Comparison of ENCODE assay signal across 26 mouse cellular contexts in genomic region chr1:70264815-70265214, GRCm38 (mm10).
A peak's percentile ranks its signal among the peaks of the same experiment; 100 is the strongest.
DNase-seq lines count a peak whose midpoint lies in the region; ATAC-seq lines count a peak whose summit lies in the region.
"Had no signal": no experiment of that assay in that cellular context is flagged by ENCODE, and none has a peak within 500 bp of the region (broad histone marks: within the 10 kb centered on the region; RNA-seq: fewer than 3 reads in every experiment).

No protein-coding gene starts in this region.

- intact Hi-C loops in left cerebral cortex, postnatal 36 days (cut with DNase I): no loop called here

- WGBS in hindbrain, embryonic 11.5 days: 51% methylated on average over 9 of the region's 9 CpGs
- WGBS in hindbrain, embryonic 10.5 days: 63% methylated on average over 9 of the region's 9 CpGs
- 55% methylated on average over 9 of the region's 9 CpGs for WGBS in midbrain, embryonic 14.5 days
- 52% methylated on average over 9 of the region's 9 CpGs for WGBS in midbrain, embryonic 15.5 days

- no peaks in the 10 kb centered on the region for H3K4me1 ChIP-seq in hindbrain, embryonic 11.5 days (replicated peaks; ENCODE audit: control insufficient read depth, insufficient read depth, low read length)
- H3K4me1 ChIP-seq in hindbrain, embryonic 10.5 days (replicated peaks): peaks cover 4% of the 10 kb centered on the region; the same call in 1 of the 2 replicates
- 0 out of 2 replicates have a peak, but pooled peaks cover 2% of the 10 kb centered on the region for H3K4me1 ChIP-seq in midbrain, embryonic 14.5 days (ENCODE audit: control insufficient read depth, insufficient read depth, low read length)
- peaks cover 5% of the 10 kb centered on the region; the same call in 1 of the 2 replicates for H3K4me1 ChIP-seq in midbrain, embryonic 15.5 days
- H3K4me1 ChIP-seq: embryonic facial prominence, embryonic 10.5 days; embryonic facial prominence, embryonic 15.5 days; heart, embryonic 10.5 days; heart, embryonic 15.5 days; limb, embryonic 12.5 days; liver, embryonic 15.5 days had no signal

- ATAC-seq in hindbrain, embryonic 11.5 days (ENCODE audit: low FRiP score): 0 out of 2 replicates have a peak, but pooled peaks have one; percentile 13
- ATAC-seq in midbrain, embryonic 14.5 days (ENCODE audit: low FRiP score, low TSS enrichment): no peak
- ATAC-seq in midbrain, embryonic 15.5 days (replicated peaks): no peak
- ATAC-seq: intestine, postnatal 0 days had no signal

- peak; percentile 5 for DNase-seq in hindbrain, embryonic 11.5 days (ENCODE audit: low spot score)
- no peak for DNase-seq in hindbrain, embryonic 10.5 days (ENCODE audit: low spot score)
- DNase-seq in midbrain, embryonic 14.5 days: peak; percentile 12
- DNase-seq in mesoderm, embryonic 11.5 days (ENCODE audit: low read depth, low spot score): peak; percentile 13
- no peak for DNase-seq in left cerebral cortex, postnatal 36 days (ENCODE audit: low spot score in 2 of 2)
- DNase-seq: adrenal gland, postnatal 25 days; B cell, adult 2 months; cerebellum, adult 18-20 months; cerebellum, postnatal 10 days; gastrocnemius, postnatal 14 days; heart, adult 11 months; kidney, adult 9 months; kidney, postnatal 10 days; lung, embryonic 14.5 days; lung, postnatal 14 days; thymus, postnatal 4 days had no signal

- H3K9me3 ChIP-seq in hindbrain, embryonic 11.5 days (ENCODE audit: control insufficient read depth, low read length): no peaks in the 10 kb centered on the region
- no peaks in the 10 kb centered on the region for H3K9me3 ChIP-seq in hindbrain, embryonic 10.5 days
- H3K9me3 ChIP-seq in midbrain, embryonic 14.5 days (ENCODE audit: control insufficient read depth, low read length): no peaks in the 10 kb centered on the region
- H3K9me3 ChIP-seq in midbrain, embryonic 15.5 days: no peaks in the 10 kb centered on the region
- H3K9me3 ChIP-seq: embryonic facial prominence, embryonic 10.5 days; embryonic facial prominence, embryonic 15.5 days; heart, embryonic 10.5 days; heart, embryonic 15.5 days; limb, embryonic 12.5 days; liver, embryonic 15.5 days; midbrain, embryonic 10.5 days; neural tube, embryonic 12.5 days had no signal

- H3K4me3 ChIP-seq in hindbrain, embryonic 11.5 days (ENCODE audit: low read depth, low read length): no peak overlapping the region
- no peak overlapping the region for H3K4me3 ChIP-seq in hindbrain, embryonic 10.5 days
- no peak overlapping the region for H3K4me3 ChIP-seq in midbrain, embryonic 14.5 days (replicated peaks; ENCODE audit: low read depth, low read length)
- no peak overlapping the region for H3K4me3 ChIP-seq in midbrain, embryonic 15.5 days
- H3K4me3 ChIP-seq: embryonic facial prominence, embryonic 10.5 days; embryonic facial prominence, embryonic 15.5 days; heart, embryonic 10.5 days; heart, embryonic 15.5 days; limb, embryonic 12.5 days; liver, embryonic 15.5 days; midbrain, embryonic 10.5 days; neural tube, embryonic 12.5 days had no signal

- H3K4me2 ChIP-seq in hindbrain, embryonic 11.5 days (replicated peaks; ENCODE audit: low read depth, low read length): no peak overlapping the region
- no peak overlapping the region for H3K4me2 ChIP-seq in midbrain, embryonic 14.5 days (ENCODE audit: low read length)
- H3K4me2 ChIP-seq in midbrain, embryonic 15.5 days: no peak overlapping the region
- H3K4me2 ChIP-seq: embryonic facial prominence, embryonic 15.5 days; heart, embryonic 15.5 days; limb, embryonic 12.5 days; liver, embryonic 15.5 days; lung, embryonic 14.5 days; neural tube, embryonic 12.5 days had no signal

- no peaks in the 10 kb centered on the region for H3K36me3 ChIP-seq in hindbrain, embryonic 11.5 days (ENCODE audit: control insufficient read depth, insufficient read depth, low read length)
- no peaks in the 10 kb centered on the region for H3K36me3 ChIP-seq in hindbrain, embryonic 10.5 days
- no peaks in the 10 kb centered on the region for H3K36me3 ChIP-seq in midbrain, embryonic 14.5 days (ENCODE audit: control insufficient read depth, insufficient read depth, low read length)
- H3K36me3 ChIP-seq in midbrain, embryonic 15.5 days (replicated peaks): no peaks in the 10 kb centered on the region
- H3K36me3 ChIP-seq: embryonic facial prominence, embryonic 10.5 days; embryonic facial prominence, embryonic 15.5 days; heart, embryonic 10.5 days; heart, embryonic 15.5 days; limb, embryonic 12.5 days; liver, embryonic 15.5 days; midbrain, embryonic 10.5 days; neural tube, embryonic 12.5 days had no signal

- H3K27ac ChIP-seq in hindbrain, embryonic 11.5 days (ENCODE audit: low read depth, low read length): no peak overlapping the region
- no peak overlapping the region for H3K27ac ChIP-seq in hindbrain, embryonic 10.5 days
- no peak overlapping the region for H3K27ac ChIP-seq in midbrain, embryonic 14.5 days (replicated peaks; ENCODE audit: low read depth, low read length)
- H3K27ac ChIP-seq in midbrain, embryonic 15.5 days: no peak overlapping the region
- H3K27ac ChIP-seq: embryonic facial prominence, embryonic 10.5 days; embryonic facial prominence, embryonic 15.5 days; heart, embryonic 10.5 days; heart, embryonic 15.5 days; limb, embryonic 12.5 days; liver, embryonic 15.5 days; midbrain, embryonic 10.5 days; neural tube, embryonic 12.5 days had no signal

- no peaks in the 10 kb centered on the region for H3K27me3 ChIP-seq in hindbrain, embryonic 11.5 days (ENCODE audit: control insufficient read depth, insufficient read depth, low read length)
- H3K27me3 ChIP-seq in hindbrain, embryonic 10.5 days (ENCODE audit: insufficient read depth, poor library complexity, severe bottlenecking): no peaks in the 10 kb centered on the region
- no peaks in the 10 kb centered on the region for H3K27me3 ChIP-seq in midbrain, embryonic 14.5 days (ENCODE audit: control insufficient read depth, insufficient read depth, low read length)
- H3K27me3 ChIP-seq in midbrain, embryonic 15.5 days (replicated peaks): no peaks in the 10 kb centered on the region
- H3K27me3 ChIP-seq: embryonic facial prominence, embryonic 15.5 days; heart, embryonic 15.5 days; limb, embryonic 12.5 days; liver, embryonic 15.5 days; neural tube, embryonic 12.5 days had no signal

- H3K9ac ChIP-seq in hindbrain, embryonic 11.5 days (ENCODE audit: low read depth, low read length): no peak overlapping the region
- H3K9ac ChIP-seq in midbrain, embryonic 14.5 days (replicated peaks; ENCODE audit: low read length): no peak overlapping the region
- no peak overlapping the region for H3K9ac ChIP-seq in midbrain, embryonic 15.5 days
- H3K9ac ChIP-seq: embryonic facial prominence, embryonic 15.5 days; heart, embryonic 15.5 days; limb, embryonic 12.5 days; liver, embryonic 15.5 days; lung, embryonic 14.5 days; neural tube, embryonic 12.5 days had no signal

Comparison
In these comparisons a context has a peak if more than half of its experiments do, and no peak if none do; other contexts are left out.
1. DNase-seq: peak in hindbrain, embryonic 11.5 days (single experiment), midbrain, embryonic 14.5 days (single experiment) and mesoderm, embryonic 11.5 days (single experiment); none in hindbrain, embryonic 10.5 days (single experiment) and left cerebral cortex, postnatal 36 days (0 of 2).